Mouse (Mus musculus): Measurements from ENCODE around the gene Tmem44.

GRCm38 (mm10) chr16:30542826-30543225, 7.8 kb downstream of the Tmem44 start:
- no peak for TF ChIP-seq CTCF (IDR thresholded peaks at IDR 0.05; ENCODE audit: borderline replicate concordance, insufficient read depth, low read depth, low read length)
- TF ChIP-seq POLR2A (IDR thresholded peaks at IDR 0.05; ENCODE audit: borderline replicate concordance, insufficient read depth, low read length) = no peak

Measured in cerebellum, adult 2 months (tissue).